Mouse (Mus musculus): ENCODE measurements around the gene Cyp1a1.

DNA sequence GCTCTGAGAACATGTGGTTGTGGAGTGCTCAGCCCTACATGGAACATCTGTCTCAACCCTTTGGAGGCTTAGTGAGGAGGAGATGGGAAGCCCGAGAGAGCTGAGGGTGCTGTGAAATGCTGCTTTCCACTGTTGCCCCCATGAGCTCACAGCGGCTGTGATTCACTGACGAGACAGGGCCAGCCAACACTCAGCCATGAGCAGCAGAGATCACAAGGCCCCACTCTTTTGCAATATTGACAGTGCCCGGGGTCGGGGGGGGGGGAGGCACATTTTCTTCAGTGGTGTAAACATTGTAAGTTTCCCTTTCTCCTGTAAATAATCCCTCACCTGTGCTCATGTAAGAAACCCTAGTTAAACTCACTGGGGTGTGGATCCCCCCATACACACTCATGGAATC, 16.2 kb upstream of the Cyp1a1 start:
- TF ChIP-seq MAFK (IDR thresholded peaks at IDR 0.05; ENCODE audit: insufficient read depth, low read depth, low read length), result no peak
- no peak for TF ChIP-seq CHD2 (IDR thresholded peaks at IDR 0.05; ENCODE audit: low read depth, low read length)
- no peak for TF ChIP-seq ZNF384 (IDR thresholded peaks at IDR 0.05; ENCODE audit: low read depth, low read length)

Measured in ES-E14 (cell line).